Mouse (Mus musculus) CD8-positive naive resting alpha-beta T cell, adult 2 months (primary cell): ENCODE results near the gene Gabarap.
A peak's percentile ranks its signal among the peaks of the same experiment; 100 is the strongest.
"Not testable (repeated sequence)": the region's sequence is repeated elsewhere in the genome, so short reads cannot be mapped to it uniquely, and the experiment has no call there.

Source experiments
- DNase-seq, 2 experiments: peaks; one replicate each; pipeline ENCODE4 v3.0.0; 2022; ENCODE audit warnings: low read depth in 2 of 2, low spot score in 2 of 2

The Gabarap gene

DNA sequence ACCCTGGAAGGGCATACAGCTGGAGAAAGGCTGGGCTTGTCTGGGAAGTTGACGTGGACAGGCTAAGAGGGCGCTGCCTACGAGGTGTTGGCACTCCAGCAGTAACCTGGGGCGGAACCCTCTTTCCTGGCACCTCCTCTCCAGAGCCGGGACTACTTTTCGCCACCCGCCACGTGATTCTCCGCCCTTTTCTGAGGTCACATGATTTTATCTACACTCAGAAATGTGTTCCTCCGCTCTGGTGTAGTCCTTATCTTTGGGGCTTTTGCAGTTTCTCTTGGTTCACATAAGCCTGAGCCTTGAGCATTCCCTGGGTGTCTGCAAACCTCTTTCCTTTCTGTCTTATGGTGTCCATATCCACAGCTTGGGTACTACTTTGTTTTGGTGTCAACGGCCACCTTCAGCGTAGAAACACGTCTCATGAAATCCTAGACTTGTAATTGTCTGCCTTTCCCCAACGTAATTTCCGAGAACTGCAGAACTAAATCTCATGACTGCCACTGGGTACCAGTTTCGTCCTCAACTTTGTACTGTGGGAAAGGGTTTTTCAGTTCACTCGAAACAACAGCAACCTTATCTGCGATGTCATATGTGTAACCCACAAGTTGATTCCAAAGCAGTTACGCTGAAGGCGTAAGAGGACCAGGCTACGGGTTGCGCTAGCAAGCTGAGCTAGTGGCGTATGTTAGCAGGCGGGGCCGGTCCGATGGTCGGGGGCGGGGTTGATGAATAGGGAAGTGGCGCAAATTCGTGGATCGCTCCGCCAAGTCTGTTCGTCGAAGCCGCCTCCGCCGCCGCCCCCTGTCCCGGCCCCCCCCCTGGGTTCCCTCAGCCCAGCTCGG, at the start of gene Gabarap:
Gene Gabarap (plus strand): TSS at position 294 of the 842 bp plus-strand sequence.
- peak; percentile 89 to 95 for DNase-seq

DNA sequence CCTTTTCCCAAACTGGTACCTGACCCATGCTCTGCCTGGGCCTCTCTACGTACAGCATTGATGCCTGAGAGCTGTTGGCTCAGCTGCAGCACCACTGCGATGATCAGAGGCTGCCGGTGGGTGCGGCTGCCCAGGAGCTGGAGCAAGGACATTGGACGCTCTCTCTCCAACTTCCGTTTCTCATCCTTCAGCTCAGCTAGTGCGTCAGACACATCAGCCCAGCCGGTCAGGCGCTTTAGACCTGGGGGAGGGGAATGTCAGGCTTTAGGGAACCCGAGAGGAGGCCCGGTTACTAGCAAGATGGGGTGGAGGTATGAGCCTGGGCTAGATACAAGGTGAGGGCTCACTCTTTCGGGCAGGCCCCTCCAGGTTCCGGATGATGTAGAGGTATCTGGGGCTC, 45.7 kb upstream of the Gabarap start:
- no peak for DNase-seq

DNA sequence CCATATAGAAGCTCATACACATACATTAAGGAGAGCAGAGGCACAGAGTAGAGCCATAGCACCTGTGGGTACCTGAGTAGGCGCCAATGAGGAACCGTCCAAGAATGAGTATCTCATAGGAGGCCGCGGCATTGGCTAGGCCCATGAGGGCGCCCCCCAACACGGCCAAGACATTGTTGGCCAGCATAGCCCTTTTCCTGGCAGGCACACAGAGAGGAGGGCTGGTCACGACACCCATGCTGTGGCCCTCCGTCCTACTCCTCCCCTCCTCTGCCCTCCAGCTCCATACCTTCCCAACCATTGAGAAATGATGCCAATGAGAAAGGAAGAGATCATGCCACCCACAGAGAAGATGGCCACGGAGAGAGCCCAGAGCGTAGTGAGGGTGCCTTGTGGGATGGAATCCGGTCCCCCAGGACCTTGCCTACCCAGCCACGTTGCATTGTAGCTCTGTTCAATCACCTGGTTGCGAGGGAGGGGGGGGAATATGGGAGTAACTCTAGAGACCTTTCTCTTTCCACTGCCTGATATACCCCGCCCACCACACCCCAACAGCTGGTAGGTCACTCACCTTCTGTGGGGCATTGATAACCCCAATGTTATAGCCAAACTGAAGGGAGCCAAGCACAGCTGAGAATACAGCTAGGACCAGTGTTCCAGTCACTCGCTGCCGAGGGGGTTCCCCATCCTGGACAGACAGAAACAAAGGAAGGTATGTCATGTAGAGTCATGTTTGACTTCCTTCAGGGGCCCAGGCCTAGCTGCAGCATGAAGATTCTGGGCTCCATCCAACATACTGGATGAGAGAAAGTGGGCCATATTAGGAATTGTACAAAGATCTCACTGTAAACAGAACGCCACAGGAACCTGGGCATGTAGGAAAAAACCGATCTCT, 44.7 kb upstream of the Gabarap start:
- no peak for DNase-seq

DNA sequence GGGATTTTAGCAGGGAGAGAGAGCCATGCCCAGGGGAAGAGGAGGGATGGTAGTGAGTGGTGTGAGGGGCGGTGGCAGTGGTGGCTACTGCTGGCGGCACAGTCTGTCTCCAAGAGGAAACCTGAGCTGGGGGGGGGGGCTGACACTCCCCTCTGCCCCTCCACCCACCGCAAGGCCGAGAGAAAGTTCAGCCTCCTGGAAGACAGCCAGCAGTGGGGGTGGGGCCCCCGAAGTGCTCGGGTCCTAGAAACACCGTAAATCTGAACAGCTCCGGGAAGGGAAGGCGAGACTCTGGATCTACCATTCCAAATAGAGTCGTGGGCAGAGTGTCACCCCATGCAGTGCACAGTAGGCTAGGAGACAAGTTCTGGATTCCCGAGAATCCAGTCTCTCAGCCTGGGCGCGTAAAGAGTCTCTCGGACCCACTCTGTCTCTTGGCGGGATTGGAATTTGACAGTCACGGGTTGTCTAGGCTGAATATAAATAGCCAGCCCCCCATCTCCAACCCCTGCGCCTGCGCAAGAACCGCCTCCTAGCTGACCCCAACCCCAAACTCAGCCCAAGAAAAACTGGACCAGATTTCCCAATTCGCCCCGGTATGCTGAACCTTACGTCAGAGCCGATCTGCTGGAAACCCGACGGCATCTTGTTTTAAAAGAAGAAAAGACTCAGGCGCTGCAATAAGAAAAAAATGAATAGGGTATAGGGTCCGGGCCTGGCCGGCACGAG, 43.4 kb upstream of the Gabarap start:
- no peak for DNase-seq

DNA sequence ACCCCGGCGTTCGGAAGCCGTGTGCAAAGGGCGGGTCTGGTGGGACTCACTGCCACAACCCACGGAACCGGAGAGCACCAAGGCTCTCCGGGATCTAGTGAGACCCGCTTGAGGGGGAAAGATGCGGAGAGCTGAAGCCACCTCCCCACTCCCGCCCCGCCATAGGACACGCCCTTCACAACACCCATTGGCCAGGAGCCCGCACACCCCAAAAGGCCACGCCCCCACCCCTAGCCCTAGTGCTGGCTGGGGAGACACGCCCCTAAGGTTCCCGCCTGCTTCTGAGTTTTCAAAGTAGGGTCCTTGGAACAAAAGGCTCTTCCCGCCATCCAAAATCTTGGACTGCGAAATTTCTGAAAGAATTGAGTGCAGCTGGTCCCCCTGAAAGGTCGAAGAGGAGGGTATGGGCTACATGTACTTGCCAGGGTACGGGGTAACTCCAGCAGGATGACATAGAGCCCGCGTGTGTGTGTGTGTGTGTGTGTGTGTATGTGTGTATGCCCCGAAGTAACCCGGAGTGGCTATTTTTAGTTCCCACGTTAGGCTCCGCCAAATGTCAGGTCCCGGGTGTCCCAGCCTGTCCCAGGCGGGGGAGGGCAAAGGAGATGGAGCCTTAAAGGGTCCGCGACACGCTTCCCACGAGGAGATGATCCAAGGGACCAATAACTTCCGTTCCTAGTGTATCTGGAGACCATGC, 42.7 kb upstream of the Gabarap start, which contains the start of gene Slc2a4:
Gene Slc2a4 (minus strand): TSS at position 123 of the 697 bp plus-strand sequence.
- DNase-seq: peak; percentile 55 to 65

DNA sequence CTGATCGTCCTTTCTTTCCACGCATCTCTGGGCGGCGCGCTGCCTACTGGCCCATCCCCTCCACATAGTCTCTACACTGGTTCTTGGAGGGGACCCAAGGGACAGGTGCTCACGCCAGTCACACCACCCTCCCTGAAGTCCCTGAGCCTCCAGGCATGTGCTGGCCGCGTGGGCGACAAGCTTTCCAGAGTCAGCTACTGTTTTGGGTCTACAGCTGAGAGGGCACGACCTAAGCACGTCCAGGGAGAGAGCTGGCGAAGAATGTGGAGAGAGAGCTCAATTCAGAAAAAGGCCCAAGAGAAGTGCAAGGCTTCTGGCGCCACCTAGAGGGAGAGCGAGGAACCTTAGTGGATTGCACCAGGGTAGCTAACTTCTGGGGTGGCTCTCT, 42.2 kb upstream of the Gabarap start:
- peak; percentile 81 to 90 for DNase-seq

DNA sequence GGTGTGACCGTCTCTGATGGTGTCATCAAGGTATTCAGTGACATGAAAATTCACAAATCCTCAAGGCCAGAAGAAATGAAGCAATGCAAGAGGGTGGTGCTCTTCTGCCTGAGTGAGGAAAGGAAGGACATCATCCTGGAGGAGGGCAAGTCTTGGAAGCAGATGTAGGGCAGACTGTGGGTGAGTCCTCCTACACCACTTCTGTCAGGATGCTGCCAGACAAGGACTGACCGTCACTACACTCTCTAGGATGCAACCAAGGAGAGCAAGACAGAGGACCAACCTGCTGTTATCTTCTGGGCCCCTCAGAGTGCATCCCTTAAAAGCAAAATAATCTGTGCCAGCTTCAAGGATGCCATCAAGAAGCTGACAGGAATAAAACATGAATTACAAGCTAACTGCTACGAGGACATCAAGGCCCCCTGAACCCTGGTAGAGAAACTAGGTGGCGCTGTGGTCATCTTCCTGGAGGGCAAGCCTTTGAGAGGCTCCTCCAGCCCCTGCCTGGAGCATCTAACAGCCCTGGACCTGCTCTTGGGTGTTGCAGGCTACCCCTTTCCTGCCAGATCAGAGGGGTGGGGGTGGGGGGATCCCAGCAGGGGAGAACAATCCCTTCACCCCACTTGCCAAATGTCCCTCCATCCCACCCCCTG, 40.0 kb upstream of the Gabarap start:
- DNase-seq: no peak

DNA sequence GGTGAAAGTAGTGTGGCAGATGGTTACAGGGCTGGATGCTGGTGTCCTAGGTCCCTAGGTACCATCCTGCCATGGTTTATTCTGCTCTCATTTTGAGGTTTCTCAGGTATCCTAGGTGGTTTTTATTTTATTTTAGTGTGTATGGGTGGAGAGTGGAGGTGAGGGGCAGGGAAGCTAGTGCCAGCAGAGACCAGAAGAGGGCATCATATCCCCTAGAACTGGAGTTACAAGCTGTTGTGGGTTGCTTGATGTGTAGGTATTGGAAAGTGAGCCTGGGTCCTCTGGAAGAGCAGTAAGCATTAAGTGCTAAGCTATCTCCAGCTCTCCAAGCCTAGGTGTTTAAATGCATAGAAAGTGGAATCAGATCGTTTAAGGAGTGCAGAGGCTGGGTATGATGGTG, 38.7 kb upstream of the Gabarap start:
- DNase-seq: no peak

DNA sequence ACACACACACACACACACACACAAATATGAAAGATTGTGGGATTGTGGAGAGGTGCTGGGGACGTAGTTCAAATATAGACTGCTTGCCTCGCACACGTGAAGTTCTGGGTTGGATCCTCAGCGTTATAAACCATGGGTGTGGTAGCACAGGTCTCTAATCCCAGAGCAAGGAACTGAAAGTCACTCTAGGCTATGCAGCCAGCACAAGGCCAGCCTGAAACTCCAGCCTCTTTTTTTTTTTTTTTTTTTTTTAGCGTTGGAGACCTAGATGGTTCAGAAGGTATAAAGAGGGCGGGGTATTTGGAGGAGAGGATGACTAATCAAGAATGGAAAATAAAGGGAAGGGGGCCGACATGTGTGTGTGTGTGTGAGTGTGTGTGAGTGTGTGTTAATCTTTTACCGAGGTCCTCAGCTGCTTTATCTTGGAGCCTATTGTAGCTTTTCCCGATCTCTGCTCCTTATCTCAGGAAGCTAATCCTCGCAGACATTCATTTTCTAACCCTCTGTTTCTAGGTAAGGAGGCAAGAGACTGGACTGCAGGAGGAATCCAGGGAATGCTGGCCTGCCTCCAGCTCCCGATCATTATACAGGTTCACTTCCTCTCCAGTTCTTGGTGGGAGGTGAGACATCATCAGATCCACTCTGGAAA, 37.6 kb upstream of the Gabarap start:
- DNase-seq: no peak

DNA sequence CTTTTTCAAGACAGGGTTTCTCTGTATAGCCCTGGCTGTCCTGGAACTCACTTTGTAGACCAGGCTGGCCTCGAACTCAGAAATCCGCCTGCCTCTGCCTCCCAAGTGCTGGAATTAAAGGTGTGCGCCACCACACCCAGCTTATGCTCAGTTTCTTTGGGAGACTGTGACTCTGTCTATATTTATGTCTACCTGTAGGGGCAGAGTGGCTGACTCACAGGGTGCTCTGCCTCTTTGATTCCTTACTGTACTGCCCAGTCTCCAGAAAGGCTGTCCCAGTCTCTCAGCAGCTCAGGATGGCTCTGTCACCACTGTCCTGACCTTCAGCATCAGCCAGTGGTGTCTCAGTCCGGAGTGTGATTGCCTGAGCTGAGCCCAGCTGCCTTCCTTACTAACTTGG, 35.3 kb upstream of the Gabarap start:
- DNase-seq: not testable (repeated sequence)

DNA sequence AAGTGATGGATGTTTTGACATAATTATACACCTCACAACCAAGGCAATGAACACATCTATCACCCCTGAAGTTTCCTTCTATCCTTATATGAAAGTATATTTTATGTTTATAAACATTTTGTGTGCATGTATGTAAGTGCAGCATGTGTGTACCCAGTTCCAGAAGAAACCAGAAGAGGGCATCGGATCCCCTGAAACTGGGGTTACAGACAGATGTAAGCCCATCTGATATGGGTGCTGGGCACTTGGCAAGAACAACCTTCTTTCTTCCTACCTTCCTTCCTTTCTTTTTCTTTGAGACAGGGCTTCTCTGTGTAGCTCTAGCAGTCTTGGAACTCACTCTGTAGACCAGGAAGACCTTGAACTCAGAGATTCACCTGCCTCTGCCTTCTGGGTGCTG, 34.7 kb upstream of the Gabarap start:
- no peak for DNase-seq

DNA sequence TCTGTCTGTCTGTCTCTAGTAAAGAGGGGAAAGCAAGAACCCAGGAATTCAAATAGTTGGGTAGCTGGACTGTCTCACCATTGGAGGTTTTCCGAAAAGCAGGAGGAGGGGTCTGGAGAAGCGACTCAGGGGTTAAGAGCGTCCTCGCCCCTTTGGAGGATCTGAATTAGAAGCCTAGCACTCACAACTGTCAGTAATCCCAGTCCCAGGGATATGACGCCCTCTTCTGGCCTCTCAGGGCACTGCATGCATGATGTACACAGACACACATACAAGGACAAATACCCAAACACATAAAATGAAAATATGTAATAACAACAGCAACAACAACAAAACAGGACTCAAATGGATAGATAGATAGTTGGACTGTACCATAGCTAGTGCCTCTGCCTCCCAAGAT, 30.3 kb upstream of the Gabarap start:
- DNase-seq: no peak

DNA sequence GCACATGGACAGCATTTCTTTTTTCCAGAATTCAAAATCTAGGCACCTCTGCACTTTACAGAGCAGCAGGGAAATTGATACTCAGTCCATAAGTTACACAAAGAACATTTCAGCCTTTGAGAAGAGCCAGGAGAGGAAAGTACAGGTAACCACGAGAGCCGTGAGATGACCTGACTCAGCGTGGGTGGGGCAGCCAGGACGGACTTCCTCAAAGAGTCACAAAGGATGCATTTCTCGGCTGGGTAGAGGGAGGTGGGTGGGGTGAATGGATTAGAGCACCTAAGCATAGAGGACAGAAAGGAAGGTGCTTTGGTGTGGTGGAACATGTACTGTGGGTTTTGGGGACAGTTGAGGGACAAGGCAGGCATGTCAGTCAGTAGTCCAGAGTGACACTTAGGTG, 29.1 kb upstream of the Gabarap start:
- DNase-seq: no peak

DNA sequence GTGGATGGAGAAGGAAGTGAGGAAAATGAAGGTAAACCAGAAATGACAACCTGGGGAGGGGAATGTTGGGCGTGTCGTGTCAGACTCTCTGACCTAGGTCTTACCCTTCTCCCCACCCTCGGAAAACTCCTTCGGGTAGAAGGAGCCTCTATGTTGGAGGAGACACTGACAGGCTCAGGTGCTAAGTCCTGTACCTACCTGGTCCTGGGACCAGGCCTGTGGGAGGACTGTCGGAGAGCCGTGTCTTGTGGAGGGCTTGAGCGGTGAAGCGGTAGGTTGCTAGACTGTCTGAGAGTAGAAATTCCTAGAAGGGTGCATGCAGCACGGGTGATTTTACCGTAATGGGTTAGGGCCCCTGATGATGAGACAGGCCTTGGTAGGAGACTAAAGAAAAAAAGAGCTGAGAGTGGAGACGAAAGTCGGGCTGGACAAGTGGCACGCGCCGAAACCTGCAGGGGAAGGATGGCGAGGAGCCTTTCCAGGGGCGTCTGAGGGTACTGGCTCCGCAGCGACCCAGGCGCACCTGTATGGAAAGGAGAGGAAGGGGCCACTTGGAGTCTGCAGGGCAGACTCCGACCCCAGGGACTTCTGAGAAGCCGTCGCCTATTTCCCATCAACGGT, 26.2 kb upstream of the Gabarap start, which contains the start of gene Cldn7:
Gene Cldn7 (plus strand): TSS at position 130 of the 621 bp plus-strand sequence.
- no peak for DNase-seq

DNA sequence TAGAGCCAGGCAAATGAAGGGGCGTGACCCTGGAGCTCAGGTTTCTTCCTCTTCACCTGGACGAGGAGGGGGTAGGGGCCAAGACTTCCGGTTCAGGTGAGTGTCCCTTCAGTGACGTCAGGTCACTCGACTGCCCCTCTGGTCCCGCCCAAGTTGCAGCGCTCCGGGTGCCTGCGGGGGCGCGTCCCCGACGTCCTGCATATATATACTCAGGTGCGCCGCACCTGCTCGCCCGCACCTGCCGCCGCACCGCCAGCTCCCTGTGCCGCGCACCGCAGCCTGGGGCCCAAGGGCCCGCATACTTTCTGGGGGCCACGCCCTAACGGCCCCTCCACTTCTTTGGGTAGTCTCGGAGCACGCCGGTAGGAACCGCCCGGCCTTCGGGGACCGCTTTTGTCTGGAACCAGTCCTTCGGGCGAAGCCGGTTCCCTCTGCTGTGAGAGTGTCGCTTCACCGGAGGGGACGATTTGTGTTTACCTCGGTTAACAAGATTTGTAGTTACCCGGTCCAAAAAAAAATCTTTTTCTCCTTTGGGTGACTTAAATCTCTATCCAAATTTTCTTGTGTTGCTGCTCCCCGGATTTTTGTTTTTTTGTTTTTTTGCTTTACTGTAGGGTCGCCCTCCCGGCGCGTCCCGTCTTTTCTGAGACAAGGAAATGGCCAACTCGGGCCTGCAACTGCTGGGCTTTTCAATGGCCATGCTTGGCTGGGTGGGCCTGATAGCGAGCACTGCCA, 25.5 kb upstream of the Gabarap start:
- no peak for DNase-seq

DNA sequence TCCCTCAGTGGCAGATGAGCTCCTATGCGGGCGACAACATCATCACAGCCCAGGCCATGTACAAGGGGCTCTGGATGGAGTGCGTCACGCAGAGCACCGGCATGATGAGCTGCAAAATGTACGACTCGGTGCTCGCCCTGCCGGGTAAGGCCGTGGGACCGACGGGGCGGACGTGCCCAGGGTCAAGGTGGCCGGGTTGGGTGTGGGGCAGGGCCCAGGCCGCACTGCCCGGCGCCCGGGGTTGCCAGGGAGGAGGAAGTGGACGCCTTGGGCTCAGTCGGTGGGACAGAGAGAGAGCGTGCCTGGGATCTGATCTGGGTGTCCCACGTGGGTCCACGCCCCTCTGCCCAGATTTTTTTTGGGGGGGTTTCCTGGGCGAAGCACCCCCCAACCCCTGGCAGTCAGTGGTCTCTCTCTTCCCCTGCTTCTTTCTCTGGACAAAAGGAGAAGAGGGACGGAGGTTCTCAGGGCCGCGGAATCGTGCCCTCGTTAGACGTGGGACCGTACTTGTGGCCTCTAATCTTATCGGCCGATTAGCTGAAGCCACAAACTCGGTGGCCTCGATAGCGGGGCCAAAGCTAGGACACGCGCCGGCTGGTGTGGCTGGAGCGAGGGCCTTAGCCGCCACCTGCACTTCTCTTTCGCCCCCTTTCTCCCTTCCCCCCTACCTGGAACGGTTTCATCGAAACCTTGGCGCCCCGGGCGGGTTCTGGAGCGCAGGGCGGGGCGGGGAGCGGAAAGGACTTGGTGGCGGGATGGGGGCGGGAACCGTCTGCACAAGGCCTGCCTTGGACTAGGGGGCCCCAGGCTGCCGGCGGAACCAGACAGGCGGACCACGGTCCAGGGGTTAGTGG, 24.7 kb upstream of the Gabarap start:
- DNase-seq: no peak

DNA sequence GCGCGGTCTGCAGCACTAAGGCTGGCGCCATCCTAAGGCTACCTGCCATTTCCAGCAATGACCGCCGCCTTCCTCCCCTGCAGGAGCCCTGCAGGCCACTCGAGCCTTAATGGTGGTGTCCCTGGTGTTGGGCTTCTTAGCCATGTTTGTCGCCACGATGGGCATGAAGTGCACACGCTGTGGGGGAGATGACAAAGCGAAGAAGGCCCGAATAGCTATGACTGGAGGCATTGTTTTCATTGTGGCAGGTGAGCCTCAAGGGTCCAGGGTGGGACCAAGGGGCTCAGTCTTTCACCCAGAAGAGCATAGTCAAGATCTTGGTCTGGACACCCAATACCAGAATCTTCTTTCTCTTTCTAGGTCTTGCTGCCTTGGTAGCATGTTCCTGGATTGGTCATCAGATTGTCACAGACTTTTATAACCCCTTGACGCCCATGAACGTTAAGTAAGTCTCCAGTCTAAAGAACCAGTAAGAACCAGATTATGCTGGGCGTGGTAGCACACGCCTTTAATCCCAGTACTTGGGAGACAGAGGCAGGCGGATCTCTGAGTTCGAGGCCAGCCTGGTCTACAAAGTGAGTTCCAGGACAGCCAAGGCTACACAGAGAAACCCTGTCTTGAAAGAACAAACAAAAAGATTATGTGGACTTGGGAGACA, 24.0 kb upstream of the Gabarap start:
- no peak for DNase-seq
